ENCODE assay signal across 8 mouse cellular contexts in genomic region chr9:122027914-122028745, GRCm38 (mm10). TPM values are rescaled to one million over a fixed set of nuclear protein-coding genes. Genes with fewer than 3 reads are reported as not detected.
DNase-seq lines count a peak whose midpoint lies in the region; ATAC-seq lines count a peak whose summit lies in the region.

No protein-coding gene starts in this region.

- intact Hi-C loops in heart, postnatal 25 days (cut with DNase I): loop anchor here (1.0 to 2.0 kb wide), 2 partner anchors 56 to 83 kb away; no protein-coding TSS in a partner anchor
- intact Hi-C loops in left cerebral cortex, postnatal 14 days (cut with DNase I): no loop called here

- peak; percentile 64 for DNase-seq in cerebellum, adult 9-11 months
- DNase-seq in cerebellum, postnatal 36 days: no peak
- no peak for DNase-seq in embryonic facial prominence, embryonic 10.5 days (ENCODE audit: low spot score)
- peak; percentile 84 for DNase-seq in heart, postnatal 25 days (ENCODE audit: low spot score)
- DNase-seq in liver, embryonic 13.5 days: no peak
- no peak for DNase-seq in frontal cortex, postnatal 36 days (ENCODE audit: low spot score in 2 of 2)
- no peak for DNase-seq in left cerebral cortex, postnatal 14 days (ENCODE audit: low spot score in 2 of 2)
- no peak for DNase-seq in embryo, embryonic 11 days

- H3K9me3 ChIP-seq in embryonic facial prominence, embryonic 10.5 days: no peaks in the 10 kb centered on the region
- H3K9me3 ChIP-seq in liver, embryonic 13.5 days (replicated peaks): no peaks in the 10 kb centered on the region

- no peak for ATAC-seq in liver, embryonic 13.5 days (ENCODE audit: low read depth)

- peak overlapping the region; percentile 69 for H3K27ac ChIP-seq in embryonic facial prominence, embryonic 10.5 days (replicated peaks)
- peak overlapping the region; percentile 44 for H3K27ac ChIP-seq in liver, embryonic 13.5 days

- no peak overlapping the region for H3K9ac ChIP-seq in liver, embryonic 13.5 days

- H3K27me3 ChIP-seq in embryonic facial prominence, embryonic 10.5 days (replicated peaks; ENCODE audit: low read depth, poor library complexity, severe bottlenecking): no peaks in the 10 kb centered on the region
- no peaks in the 10 kb centered on the region for H3K27me3 ChIP-seq in liver, embryonic 13.5 days

- 82% methylated on average over 11 of the region's 11 CpGs for WGBS in embryonic facial prominence, embryonic 10.5 days
- WGBS in liver, embryonic 13.5 days (ENCODE audit: insufficient replicate concordance): 34% methylated on average over 11 of the region's 11 CpGs

- no peak overlapping the region for H3K4me3 ChIP-seq in embryonic facial prominence, embryonic 10.5 days
- H3K4me3 ChIP-seq in liver, embryonic 13.5 days (replicated peaks): no peak overlapping the region

- no peak overlapping the region for H3K4me2 ChIP-seq in liver, embryonic 13.5 days

- peaks cover 35% of the 10 kb centered on the region for H3K4me1 ChIP-seq in embryonic facial prominence, embryonic 10.5 days
- no peaks in the 10 kb centered on the region; the same call in 1 of the 2 replicates for H3K4me1 ChIP-seq in liver, embryonic 13.5 days (replicated peaks)

- H3K36me3 ChIP-seq in embryonic facial prominence, embryonic 10.5 days (replicated peaks): no peaks in the 10 kb centered on the region
- no peaks in the 10 kb centered on the region for H3K36me3 ChIP-seq in liver, embryonic 13.5 days

RNA-seq across cellular contexts. Expression of gene Pomgnt2, which starts 31.2 kb away (rescaled TPM):
- polyA plus RNA-seq in embryonic facial prominence, embryonic 10.5 days (2016; fragmentation: Nextera tagmentation; extraction: Ambion mirVana): 13.5 and 13.9 TPM in 2 replicates
- total RNA-seq in heart, postnatal 25 days (2021): 10 to 100 TPM; 12.1 to 13.1 TPM
- polyA plus RNA-seq in liver, embryonic 13.5 days (2015; fragmentation: Nextera tagmentation; extraction: Ambion mirVana): 2.6 and 3.0 TPM in 2 replicates
- 10 to 100 TPM; 38.6 to 38.8 TPM for total RNA-seq in left cerebral cortex, postnatal 14 days (2021)

Comparison
In these comparisons a context has a peak if more than half of its experiments do, and no peak if none do; other contexts are left out.
1. DNase-seq: peak in cerebellum, adult 9-11 months (single experiment) and heart, postnatal 25 days (single experiment); none in cerebellum, postnatal 36 days (0 of 2), embryonic facial prominence, embryonic 10.5 days (single experiment), liver, embryonic 13.5 days (single experiment), frontal cortex, postnatal 36 days (0 of 2), left cerebral cortex, postnatal 14 days (0 of 2) and embryo, embryonic 11 days (single experiment).